Mouse (Mus musculus): ENCODE measurements around the gene C2. TPM values are rescaled to one million over a fixed set of nuclear protein-coding genes. Genes with fewer than 3 reads are reported as not detected.
"Not testable (repeated sequence)": the region's sequence is repeated elsewhere in the genome, so short reads cannot be mapped to it uniquely, and the experiment has no call there.

The C2 gene
- polyA plus RNA-seq, 2 experiments, result 14.1 to 15.6 TPM

- H3K4me1 ChIP-seq (replicated peaks; ENCODE audit: control insufficient read depth in 2 of 2, insufficient read depth in 2 of 2, low read length in 1 of 2), result no peaks in the 10 kb centered on the region
- H3K9me3 ChIP-seq (ENCODE audit: control insufficient read depth, low read length), result no peaks in the 10 kb centered on the region
- no peak overlapping the region for H3K27ac ChIP-seq
- H3K4me3 ChIP-seq (ENCODE audit: insufficient read depth in 1 of 2, low read depth in 2 of 2, low read length in 2 of 2), result no peak overlapping the region
- H3K36me3 ChIP-seq (replicated peaks; ENCODE audit: control insufficient read depth, insufficient read depth, low read depth), result peaks cover 17% of the 10 kb centered on the region
- no peak overlapping the region for H3K9ac ChIP-seq (replicated peaks)
- no peak overlapping the region for H3K4me2 ChIP-seq (ENCODE audit: low read depth)
- TF ChIP-seq CTCF (IDR thresholded peaks at IDR 0.05; ENCODE audit: low read depth) (peak; percentile 99), EP300 (IDR thresholded peaks at IDR 0.05; ENCODE audit: low read depth) (no peak)
- WGBS (ENCODE audit: insufficient replicate concordance), result 43% methylated on average over 5 of the region's 5 CpGs
- H3K27me3 ChIP-seq (ENCODE audit: control insufficient read depth, insufficient read depth, low read length), result no peaks in the 10 kb centered on the region
- DNase-seq (ENCODE audit: low read depth in 3 of 3, low spot score in 3 of 3) (peak; percentile 54 to 65 (median 58)), ATAC-seq (ENCODE audit: insufficient read depth) (peak; percentile 65; the same call in 1 of the 2 replicates)
Observed at GRCm38 (mm10) chr17:34911945-34912351, 13.9 kb upstream of the C2 start.

DNA sequence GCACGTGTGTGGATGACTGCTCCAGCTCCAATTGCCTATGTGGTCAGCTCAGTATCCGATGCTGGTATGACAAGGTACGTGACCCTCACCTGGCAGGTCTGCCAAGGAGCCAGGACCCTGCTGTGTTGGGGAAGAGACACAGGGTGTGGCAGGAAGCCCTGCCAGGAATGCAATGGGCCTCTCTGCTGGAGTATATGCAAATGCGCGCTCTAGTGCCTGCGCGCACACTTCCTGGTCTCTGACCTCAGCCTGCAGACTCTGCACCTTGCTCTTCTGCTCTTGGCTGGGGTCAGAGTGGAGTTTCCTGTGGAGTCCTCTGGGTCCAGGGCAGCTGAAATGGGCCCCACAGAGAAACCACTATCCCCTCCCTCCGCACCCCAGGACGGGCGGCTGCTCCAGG is 12.9 kb upstream of the C2 start:
- peaks cover 20% of the 10 kb centered on the region for H3K36me3 ChIP-seq (replicated peaks; ENCODE audit: control insufficient read depth, insufficient read depth, low read depth)
- 82% methylated on average over 10 of the region's 10 CpGs for WGBS (ENCODE audit: insufficient replicate concordance)

DNA sequence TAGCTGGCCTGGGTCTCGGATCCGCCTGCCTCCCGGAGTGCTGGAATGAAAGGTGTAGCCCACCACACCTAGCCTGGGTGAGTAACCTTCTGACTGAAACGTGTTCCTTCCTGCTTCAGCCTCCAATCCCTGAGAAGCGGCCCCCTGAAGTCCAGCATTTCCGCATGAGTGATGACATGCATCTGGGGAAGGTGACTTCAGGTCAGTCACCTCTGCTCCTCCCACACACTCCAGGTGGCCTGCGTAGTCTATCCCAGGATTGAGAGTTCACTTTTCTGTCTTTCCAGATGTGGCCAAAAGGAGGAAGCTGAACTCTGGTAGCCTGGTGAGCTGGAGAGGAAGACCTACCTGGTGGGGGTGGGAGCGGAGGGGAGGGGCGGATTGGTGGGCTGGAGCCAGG is 4.8 kb upstream of the C2 start:
- Histone ChIP-seq H3K36me3 (replicated peaks; ENCODE audit: control insufficient read depth, insufficient read depth, low read depth) (peaks cover 15% of the 10 kb centered on the region), H3K4me3 (ENCODE audit: insufficient read depth in 1 of 2, low read depth in 2 of 2, low read length in 2 of 2) (no peak overlapping the region), H3K9ac (replicated peaks) (no peak overlapping the region), H3K27me3 (ENCODE audit: control insufficient read depth, insufficient read depth, low read length) (no peaks in the 10 kb centered on the region), H3K9me3 (ENCODE audit: control insufficient read depth, low read length) (no peaks in the 10 kb centered on the region), H3K27ac (no peak overlapping the region), H3K4me2 (ENCODE audit: low read depth) (no peak overlapping the region), H3K4me1 (replicated peaks; ENCODE audit: control insufficient read depth in 2 of 2, insufficient read depth in 2 of 2, low read length in 1 of 2) (peaks cover 0 to 6% of the 10 kb centered on the region in 2 experiments; a peak in 2 of 4 replicates)
- ATAC-seq (ENCODE audit: insufficient read depth), result no peak
- WGBS (ENCODE audit: insufficient replicate concordance), result 84% methylated on average over 9 of the region's 9 CpGs
- TF ChIP-seq EP300 (IDR thresholded peaks at IDR 0.05; ENCODE audit: low read depth) (no peak), CTCF (IDR thresholded peaks at IDR 0.05; ENCODE audit: low read depth) (no peak)
- DNase-seq (ENCODE audit: low read depth in 3 of 3, low spot score in 3 of 3), result no peak

More for the DNA sequence above, 12.9 kb upstream of the C2 start:
- H3K4me1 ChIP-seq (replicated peaks; ENCODE audit: control insufficient read depth in 2 of 2, insufficient read depth in 2 of 2, low read length in 1 of 2), result no peaks in the 10 kb centered on the region
- H3K9ac ChIP-seq (replicated peaks), result no peak overlapping the region
- no peaks in the 10 kb centered on the region for H3K9me3 ChIP-seq (ENCODE audit: control insufficient read depth, low read length)
- no peaks in the 10 kb centered on the region for H3K27me3 ChIP-seq (ENCODE audit: control insufficient read depth, insufficient read depth, low read length)
- DNase-seq (ENCODE audit: low read depth in 3 of 3, low spot score in 3 of 3) (no peak), ATAC-seq (ENCODE audit: insufficient read depth) (0 out of 2 replicates have a peak, but pooled peaks have one; percentile 14)
- H3K4me2 ChIP-seq (ENCODE audit: low read depth), result no peak overlapping the region
- no peak overlapping the region for H3K27ac ChIP-seq
- no peak overlapping the region for H3K4me3 ChIP-seq (ENCODE audit: insufficient read depth in 1 of 2, low read depth in 2 of 2, low read length in 2 of 2)
- TF ChIP-seq CTCF (IDR thresholded peaks at IDR 0.05; ENCODE audit: low read depth) (no peak), EP300 (IDR thresholded peaks at IDR 0.05; ENCODE audit: low read depth) (no peak)

GRCm38 (mm10) chr17:34901948-34902347 is 3.9 kb upstream of the C2 start:
- peaks cover 6 to 13% of the 10 kb centered on the region in 2 experiments for H3K4me1 ChIP-seq (replicated peaks; ENCODE audit: control insufficient read depth in 2 of 2, insufficient read depth in 2 of 2, low read length in 1 of 2)
- not testable (repeated sequence) for DNase-seq (ENCODE audit: low read depth in 3 of 3, low spot score in 3 of 3); ATAC-seq (ENCODE audit: insufficient read depth); H3K9ac ChIP-seq (replicated peaks); H3K27me3 ChIP-seq (ENCODE audit: control insufficient read depth, insufficient read depth, low read length); H3K27ac ChIP-seq; H3K4me3 ChIP-seq (ENCODE audit: insufficient read depth in 1 of 2, low read depth in 2 of 2, low read length in 2 of 2); H3K9me3 ChIP-seq (ENCODE audit: control insufficient read depth, low read length); H3K4me2 ChIP-seq (ENCODE audit: low read depth)
- peaks cover 14% of the 10 kb centered on the region for H3K36me3 ChIP-seq (replicated peaks; ENCODE audit: control insufficient read depth, insufficient read depth, low read depth)
- WGBS (ENCODE audit: insufficient replicate concordance), result 73% methylated on average over 9 of the region's 10 CpGs

- H3K27ac ChIP-seq; H3K9ac ChIP-seq (replicated peaks); H3K4me2 ChIP-seq (ENCODE audit: low read depth); ATAC-seq (ENCODE audit: insufficient read depth); H3K4me3 ChIP-seq (ENCODE audit: insufficient read depth in 1 of 2, low read depth in 2 of 2, low read length in 2 of 2); H3K27me3 ChIP-seq (ENCODE audit: control insufficient read depth, insufficient read depth, low read length); H3K9me3 ChIP-seq (ENCODE audit: control insufficient read depth, low read length); DNase-seq (ENCODE audit: low read depth in 3 of 3, low spot score in 3 of 3); H3K36me3 ChIP-seq (replicated peaks; ENCODE audit: control insufficient read depth, insufficient read depth, low read depth): not testable (repeated sequence)
- peaks cover 6 to 13% of the 10 kb centered on the region in 2 experiments for H3K4me1 ChIP-seq (replicated peaks; ENCODE audit: control insufficient read depth in 2 of 2, insufficient read depth in 2 of 2, low read length in 1 of 2)
Observed at GRCm38 (mm10) chr17:34900826-34901225, 2.8 kb upstream of the C2 start.
